Mouse (Mus musculus) lung, postnatal 36 days (tissue): Measurements from ENCODE around the gene Gm49322.

Experiments
- DNase-seq: peaks from one replicate; pipeline ENCODE4 v3.0.0; 2022; ENCODE audit warnings: mixed read lengths

Gm49322 gene

GRCm38 (mm10) chr10:80656130-80656862 is 50.5 kb downstream of the Gm49322 start:
- peak; percentile 98 for DNase-seq

- peak; percentile 48 for DNase-seq
Measured at GRCm38 (mm10) chr10:80656863-80657623, 51.2 kb downstream of the Gm49322 start, which contains the start of gene Btbd2. Gene Btbd2, minus strand, starts transcription at chr10:80657071.

DNA sequence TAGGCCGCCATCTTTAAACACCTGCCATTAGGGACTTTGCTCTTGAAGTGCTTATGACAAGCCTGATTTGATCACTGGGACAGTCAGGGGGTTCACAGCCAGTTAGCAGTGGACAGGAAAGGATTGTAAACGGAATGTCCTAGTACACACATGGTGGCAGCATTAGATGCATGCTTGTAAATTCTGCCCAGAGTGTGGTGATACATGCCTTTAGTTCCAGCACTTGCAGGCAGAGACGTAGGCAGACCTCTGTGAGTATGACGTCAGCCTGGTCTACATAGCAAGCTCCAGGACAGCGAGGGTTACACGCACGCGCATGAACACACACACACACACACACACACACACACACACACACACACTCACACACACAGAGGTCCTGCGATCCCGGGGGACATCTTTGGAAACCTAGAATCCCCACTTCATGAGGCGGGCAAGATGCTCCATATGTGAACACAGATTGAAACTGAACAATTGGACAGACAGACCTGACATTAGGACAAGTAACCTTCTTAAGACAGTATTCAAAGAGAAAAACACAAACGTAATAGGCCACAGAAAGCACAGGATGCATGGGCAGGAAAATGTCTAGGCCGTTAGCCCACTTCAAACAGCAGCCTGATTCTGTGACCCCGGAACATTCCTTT is 52.5 kb downstream of the Gm49322 start:
- no peak for DNase-seq

DNA sequence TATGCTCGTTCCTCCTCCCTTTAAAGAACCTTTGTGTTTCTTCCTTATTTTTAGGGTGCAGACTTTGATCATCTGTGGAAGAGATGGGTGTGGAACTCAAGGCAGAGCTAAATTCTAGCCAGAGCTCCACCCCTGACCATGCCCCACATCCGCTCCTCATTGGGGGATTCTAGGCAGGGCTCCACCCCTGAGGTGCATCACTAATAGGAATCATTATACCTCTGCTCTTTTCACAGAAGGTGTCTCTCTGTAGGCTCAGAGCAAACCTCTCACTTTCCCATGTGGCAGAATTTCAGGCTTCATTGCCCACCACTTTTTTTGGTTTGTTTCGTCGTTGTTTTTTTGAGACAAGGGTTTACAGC is 53.0 kb downstream of the Gm49322 start:
- DNase-seq = peak; percentile 42

DNA sequence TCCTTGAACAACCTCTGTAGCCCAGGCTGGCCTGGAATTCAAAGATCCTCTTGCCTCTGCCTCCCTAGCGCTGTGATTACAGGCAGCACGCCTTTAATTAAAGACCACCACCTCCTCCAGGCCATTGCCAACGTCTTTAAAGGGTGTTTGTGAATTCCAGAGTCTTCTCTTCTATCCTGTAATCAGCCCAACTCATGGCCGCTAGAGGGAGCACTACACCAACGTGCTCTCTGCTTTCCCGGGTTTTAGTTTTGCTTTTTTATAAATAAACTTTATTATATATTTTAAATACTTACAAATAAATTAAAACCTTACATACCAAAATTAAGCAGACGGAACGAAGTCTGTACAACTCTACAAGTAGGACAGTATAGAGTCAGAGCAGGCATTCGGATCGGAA is 53.4 kb downstream of the Gm49322 start:
- peak; percentile 93 for DNase-seq

DNA sequence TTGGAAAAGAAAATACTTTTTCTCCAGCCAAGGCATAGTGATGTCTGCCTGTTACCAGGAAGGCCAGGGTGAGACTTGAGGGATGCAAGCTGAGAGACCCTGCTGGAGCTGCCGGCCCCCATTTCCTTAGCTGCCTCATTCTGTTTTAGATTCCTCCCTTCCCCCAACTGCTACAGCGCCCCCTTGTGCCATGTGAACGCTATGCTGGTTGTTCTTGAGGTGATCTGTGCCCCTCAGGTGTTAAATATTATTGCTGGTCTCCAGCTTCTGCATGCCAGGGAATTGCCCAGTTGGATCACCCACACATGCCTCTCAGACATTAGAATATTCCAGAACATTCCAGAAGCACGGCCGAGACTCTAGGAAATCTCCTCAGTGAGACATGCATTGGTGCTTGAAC is 55.3 kb downstream of the Gm49322 start:
- DNase-seq = peak; percentile 74

GRCm38 (mm10) chr10:80663485-80664196 is 57.8 kb downstream of the Gm49322 start:
- peak; percentile 31 for DNase-seq

GRCm38 (mm10) chr10:80664197-80665015 is 58.6 kb downstream of the Gm49322 start:
- peak; percentile 96 for DNase-seq

DNA sequence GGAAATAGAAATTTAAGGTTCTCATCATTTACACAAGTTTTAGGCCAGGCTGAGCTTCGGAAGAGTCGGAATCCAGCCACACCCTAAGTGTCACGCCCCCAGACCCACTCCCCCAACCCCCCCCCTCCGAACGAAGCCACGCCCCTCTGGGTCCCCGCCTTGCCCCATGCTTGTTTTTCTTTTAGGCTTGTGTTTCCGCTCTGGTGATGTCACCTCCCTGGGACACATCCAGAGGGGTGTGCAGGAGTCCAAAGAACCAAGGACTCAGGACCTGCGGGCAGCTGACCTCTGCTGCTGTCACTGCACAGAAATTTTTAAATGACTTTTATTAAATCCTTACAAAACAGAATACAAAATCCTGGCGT is 59.2 kb downstream of the Gm49322 start:
- DNase-seq = peak; percentile 92
